Mouse (Mus musculus): Measurements from ENCODE around the gene Zfp383. TPM values are rescaled to one million over a fixed set of nuclear protein-coding genes. Genes with fewer than 3 reads are reported as not detected.

The Zfp383 gene
- polyA plus RNA-seq, 1 experiment from 2014 or later, result 8.5 TPM

- WGBS, result 20% methylated on average over 8 of the region's 8 CpGs
- H3K4me1 ChIP-seq (replicated peaks), result peaks cover 29% of the 10 kb centered on the region
- ATAC-seq (ENCODE audit: low FRiP score), result peak; percentile 17; the same call in 1 of the 2 replicates
- H3K27me3 ChIP-seq, result no peaks in the 10 kb centered on the region
- H3K27ac ChIP-seq, result peak overlapping the region; percentile 98
- peaks cover 17% of the 10 kb centered on the region for H3K36me3 ChIP-seq
- peak overlapping the region; percentile 59 for H3K4me2 ChIP-seq
- H3K9ac ChIP-seq, result peak overlapping the region; percentile 66
- no peaks in the 10 kb centered on the region for H3K9me3 ChIP-seq
- peak overlapping the region; percentile 47 for H3K4me3 ChIP-seq
Observed at GRCm38 (mm10) chr7:29906682-29907058, 1.4 kb upstream of the Zfp383 start.

- H3K27me3 ChIP-seq, result no peaks in the 10 kb centered on the region
- no peaks in the 10 kb centered on the region for H3K9me3 ChIP-seq
- WGBS, result 89% methylated on average over 5 of the region's 5 CpGs
- peak overlapping the region; percentile 59 for H3K4me2 ChIP-seq
- peaks cover 20% of the 10 kb centered on the region for H3K36me3 ChIP-seq
- peaks cover 29% of the 10 kb centered on the region for H3K4me1 ChIP-seq (replicated peaks)
- ATAC-seq (ENCODE audit: low FRiP score), result no peak
- H3K4me3 ChIP-seq, result peak overlapping the region; percentile 47; the same call in 1 of the 2 replicates
- peak overlapping the region; percentile 98 for H3K27ac ChIP-seq
- H3K9ac ChIP-seq, result no peak overlapping the region
Observed at GRCm38 (mm10) chr7:29907206-29907605, 817 bp upstream of the Zfp383 start.

GRCm38 (mm10) chr7:29910252-29910651 lies 2.2 kb downstream of the Zfp383 start:
- Histone ChIP-seq H3K36me3 (peaks cover 39% of the 10 kb centered on the region), H3K9me3 (no peaks in the 10 kb centered on the region; the same call in 1 of the 2 replicates), H3K4me2 (peak overlapping the region; percentile 61), H3K9ac (0 out of 2 replicates have a peak overlapping the region, but pooled peaks have one; percentile 85), H3K4me1 (replicated peaks) (peaks cover 29% of the 10 kb centered on the region), H3K27me3 (no peaks in the 10 kb centered on the region), H3K4me3 (peak overlapping the region; percentile 73; the same call in 1 of the 2 replicates), H3K27ac (no peak overlapping the region)
- WGBS, result 54% methylated on average over 2 of the region's 2 CpGs
- ATAC-seq (ENCODE audit: low FRiP score), result no peak

- H3K36me3 ChIP-seq, result peaks cover 53% of the 10 kb centered on the region
- no peaks in the 10 kb centered on the region for H3K27me3 ChIP-seq
- no peak overlapping the region for H3K4me2 ChIP-seq
- no peak overlapping the region for H3K4me3 ChIP-seq
- H3K4me1 ChIP-seq (replicated peaks), result peaks cover 25% of the 10 kb centered on the region
- 98% methylated on average over 13 of the region's 13 CpGs for WGBS
- H3K9ac ChIP-seq, result no peak overlapping the region
- H3K27ac ChIP-seq, result no peak overlapping the region
- no peaks in the 10 kb centered on the region; the same call in 1 of the 2 replicates for H3K9me3 ChIP-seq
- no peak for ATAC-seq (ENCODE audit: low FRiP score)
Observed at GRCm38 (mm10) chr7:29912172-29912571, 4.1 kb downstream of the Zfp383 start.

- no peak overlapping the region for H3K9ac ChIP-seq
- no peak overlapping the region for H3K4me2 ChIP-seq
- ATAC-seq (ENCODE audit: low FRiP score), result no peak
- 57% methylated on average over 6 of the region's 6 CpGs for WGBS
- no peak overlapping the region for H3K4me3 ChIP-seq
- no peaks in the 10 kb centered on the region for H3K27me3 ChIP-seq
- H3K36me3 ChIP-seq, result peaks cover 44% of the 10 kb centered on the region
- H3K4me1 ChIP-seq (replicated peaks), result no peaks in the 10 kb centered on the region
- H3K27ac ChIP-seq, result no peak overlapping the region
- no peaks in the 10 kb centered on the region; the same call in 1 of the 2 replicates for H3K9me3 ChIP-seq
Observed at GRCm38 (mm10) chr7:29917371-29918061, 9.5 kb downstream of the Zfp383 start.

GRCm38 (mm10) chr7:29918062-29918453 lies 10.0 kb downstream of the Zfp383 start:
- Histone ChIP-seq H3K36me3 (peaks cover 40% of the 10 kb centered on the region), H3K9me3 (no peaks in the 10 kb centered on the region; the same call in 1 of the 2 replicates), H3K27ac (no peak overlapping the region), H3K4me2 (no peak overlapping the region), H3K4me1 (replicated peaks) (no peaks in the 10 kb centered on the region), H3K27me3 (no peaks in the 10 kb centered on the region), H3K9ac (no peak overlapping the region), H3K4me3 (no peak overlapping the region)
- 83% methylated on average over 4 of the region's 4 CpGs for WGBS
- ATAC-seq (ENCODE audit: low FRiP score), result no peak

- Histone ChIP-seq H3K4me1 (replicated peaks) (no peaks in the 10 kb centered on the region), H3K4me2 (no peak overlapping the region), H3K27me3 (no peaks in the 10 kb centered on the region), H3K9me3 (no peaks in the 10 kb centered on the region), H3K27ac (no peak overlapping the region), H3K36me3 (peaks cover 9% of the 10 kb centered on the region), H3K4me3 (no peak overlapping the region), H3K9ac (no peak overlapping the region)
- ATAC-seq (ENCODE audit: low FRiP score), result no peak
- 87% methylated on average over 6 of the region's 6 CpGs for WGBS
Observed at GRCm38 (mm10) chr7:29921439-29922093, 13.5 kb downstream of the Zfp383 start.

GRCm38 (mm10) chr7:29922780-29923179 lies 14.8 kb downstream of the Zfp383 start:
- Histone ChIP-seq H3K4me2 (no peak overlapping the region), H3K4me1 (replicated peaks) (no peaks in the 10 kb centered on the region), H3K9me3 (no peaks in the 10 kb centered on the region), H3K36me3 (no peaks in the 10 kb centered on the region), H3K4me3 (no peak overlapping the region), H3K27me3 (no peaks in the 10 kb centered on the region), H3K9ac (no peak overlapping the region), H3K27ac (no peak overlapping the region)
- ATAC-seq (ENCODE audit: low FRiP score), result no peak
- 64% methylated on average over 2 of the region's 2 CpGs for WGBS

GRCm38 (mm10) chr7:29938856-29939255 lies 30.8 kb downstream of the Zfp383 start:
- Histone ChIP-seq H3K9me3 (no peaks in the 10 kb centered on the region), H3K36me3 (peaks cover 81% of the 10 kb centered on the region), H3K9ac (no peak overlapping the region), H3K27ac (no peak overlapping the region), H3K27me3 (no peaks in the 10 kb centered on the region), H3K4me3 (no peak overlapping the region), H3K4me2 (no peak overlapping the region), H3K4me1 (replicated peaks) (no peaks in the 10 kb centered on the region; the same call in 1 of the 2 replicates)
- WGBS, result 84% methylated on average over 6 of the region's 6 CpGs
- no peak for ATAC-seq (ENCODE audit: low FRiP score)

GRCm38 (mm10) chr7:29941027-29941426 lies 33.0 kb downstream of the Zfp383 start:
- Histone ChIP-seq H3K9me3 (no peaks in the 10 kb centered on the region), H3K4me3 (no peak overlapping the region), H3K4me1 (replicated peaks) (no peaks in the 10 kb centered on the region; the same call in 1 of the 2 replicates), H3K4me2 (no peak overlapping the region), H3K27me3 (no peaks in the 10 kb centered on the region), H3K9ac (no peak overlapping the region; the same call in 1 of the 2 replicates), H3K27ac (no peak overlapping the region), H3K36me3 (peaks cover 63% of the 10 kb centered on the region)
- ATAC-seq (ENCODE audit: low FRiP score), result no peak
- WGBS, result 84% methylated on average over 11 of the region's 11 CpGs

- ATAC-seq (ENCODE audit: low FRiP score), result no peak
Observed at GRCm38 (mm10) chr7:29942740-29943139, 34.7 kb downstream of the Zfp383 start.

GRCm38 (mm10) chr7:29943720-29944119 lies 35.7 kb downstream of the Zfp383 start:
- no peaks in the 10 kb centered on the region for H3K9me3 ChIP-seq
- 79% methylated on average over 2 of the region's 2 CpGs for WGBS
- no peak overlapping the region for H3K27ac ChIP-seq
- H3K27me3 ChIP-seq, result no peaks in the 10 kb centered on the region
- no peak for ATAC-seq (ENCODE audit: low FRiP score)
- no peaks in the 10 kb centered on the region; the same call in 1 of the 2 replicates for H3K4me1 ChIP-seq (replicated peaks)
- H3K9ac ChIP-seq, result no peak overlapping the region
- H3K36me3 ChIP-seq, result peaks cover 55% of the 10 kb centered on the region
- H3K4me3 ChIP-seq, result no peak overlapping the region
- no peak overlapping the region for H3K4me2 ChIP-seq

More at GRCm38 (mm10) chr7:29942740-29943139, 34.7 kb downstream of the Zfp383 start:
- Histone ChIP-seq H3K4me3 (no peak overlapping the region), H3K9ac (no peak overlapping the region), H3K4me1 (replicated peaks) (no peaks in the 10 kb centered on the region; the same call in 1 of the 2 replicates), H3K27ac (no peak overlapping the region), H3K27me3 (no peaks in the 10 kb centered on the region), H3K9me3 (no peaks in the 10 kb centered on the region), H3K4me2 (no peak overlapping the region), H3K36me3 (peaks cover 55% of the 10 kb centered on the region)
- 50% methylated on average over 2 of the region's 2 CpGs for WGBS

Measured in hindbrain, embryonic 13.5 days (tissue).